Mouse (Mus musculus): Measurements from ENCODE around the gene Actl7a. TPM values are rescaled to one million over a fixed set of nuclear protein-coding genes. Genes with fewer than 3 reads are reported as not detected.

Actl7a gene
- total RNA-seq, 2 experiments from 2014 or later: not detected

DNA sequence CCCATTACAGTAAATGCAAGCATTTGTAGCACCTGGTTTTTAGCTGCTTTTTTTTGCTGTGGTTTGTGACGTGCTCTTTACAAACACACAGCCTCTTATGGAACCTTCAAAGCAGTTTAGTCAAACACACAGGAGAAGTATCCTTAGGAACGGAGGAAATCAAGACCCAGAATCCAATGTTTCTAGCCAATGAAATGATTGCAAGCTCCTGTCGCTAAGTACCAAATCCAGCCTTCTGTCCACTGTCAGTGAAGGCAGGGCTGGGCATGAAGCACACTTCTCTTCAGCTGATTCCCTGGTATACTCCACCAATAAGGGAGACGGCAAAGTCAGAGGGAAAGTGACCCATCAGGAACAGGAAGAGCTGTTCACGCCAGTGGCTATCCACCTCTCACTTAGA lies 12.8 kb downstream of the Actl7a start:
- intact Hi-C loops (cut with DNase I; ENCODE audit: low total_unique reads): no loop called here
- no peak for DNase-seq

GRCm38 (mm10) chr4:56756966-56757600 lies 13.9 kb downstream of the Actl7a start:
- intact Hi-C loops (cut with DNase I; ENCODE audit: low total_unique reads): no loop called here
- no peak for DNase-seq

DNA sequence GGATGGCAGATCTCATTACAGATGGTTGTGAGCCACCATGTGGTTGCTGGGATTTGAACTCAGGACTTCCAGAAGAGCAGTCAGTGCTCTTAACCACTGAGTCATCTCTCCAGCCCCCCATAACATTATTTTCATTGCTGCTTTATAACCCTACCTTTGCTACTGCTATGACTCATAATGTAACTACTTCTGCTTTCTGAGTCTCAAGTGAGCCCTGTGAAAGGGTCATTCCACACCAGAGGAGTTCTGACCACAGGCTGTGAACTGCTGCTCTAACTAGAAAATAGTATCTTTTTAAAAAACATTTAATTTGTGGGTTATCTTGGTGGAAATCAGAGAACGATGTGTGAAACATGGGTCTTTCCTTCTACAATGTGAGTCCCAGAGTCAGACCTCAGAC lies 14.5 kb downstream of the Actl7a start:
- DNase-seq: no peak
- intact Hi-C loops (cut with DNase I; ENCODE audit: low total_unique reads): no loop called here

- no peak for DNase-seq
- intact Hi-C loops (cut with DNase I; ENCODE audit: low total_unique reads): no loop called here
Observed at GRCm38 (mm10) chr4:56767861-56768284, 24.7 kb downstream of the Actl7a start.

DNA sequence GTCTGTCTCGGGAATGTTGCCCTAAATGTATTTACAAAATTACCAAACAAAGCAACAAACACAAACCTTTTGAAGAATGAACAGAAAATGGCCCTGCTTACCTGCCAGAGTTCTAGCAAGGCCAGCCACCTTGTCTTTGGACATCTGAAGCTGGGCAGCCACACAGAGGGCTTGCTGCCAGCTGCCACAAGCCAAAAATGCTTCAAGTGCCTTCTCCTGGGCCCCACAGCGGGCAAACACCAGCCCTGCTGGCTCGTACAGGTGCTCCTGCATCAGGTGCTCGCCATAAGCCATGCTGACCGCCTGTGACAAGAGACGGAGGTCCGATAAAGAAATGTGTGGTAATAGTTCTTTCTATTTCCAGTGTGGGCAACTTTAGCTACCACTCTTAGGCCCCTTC lies 25.7 kb downstream of the Actl7a start:
- DNase-seq: no peak
- intact Hi-C loops (cut with DNase I; ENCODE audit: low total_unique reads): no loop called here

DNA sequence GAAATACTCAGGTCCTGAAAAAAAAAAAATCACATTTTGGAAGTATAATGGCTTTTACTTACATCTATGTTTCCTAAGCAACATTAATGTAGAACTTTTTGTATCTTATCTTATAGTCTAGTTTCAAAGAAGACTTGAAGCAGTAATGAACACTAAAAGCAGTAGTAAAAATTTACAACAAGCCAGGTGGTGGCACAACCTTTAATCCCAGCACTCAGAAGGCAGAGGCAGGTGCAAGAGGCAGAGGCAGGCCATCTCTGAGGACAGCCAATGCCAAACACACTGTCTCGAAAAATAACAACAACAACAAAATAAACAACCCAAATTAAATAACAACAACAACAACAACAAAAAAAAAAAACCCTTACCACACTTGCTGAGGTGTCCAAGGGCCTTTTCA lies 27.9 kb downstream of the Actl7a start:
- no peak for DNase-seq
- intact Hi-C loops (cut with DNase I; ENCODE audit: low total_unique reads): no loop called here

GRCm38 (mm10) chr4:56791373-56791772 lies 48.2 kb downstream of the Actl7a start:
- intact Hi-C loops (cut with DNase I; ENCODE audit: low total_unique reads): no loop called here
- no peak for DNase-seq

Other genes with a start within 250 kb of the Actl7a start
- not detected for gene Gm26657, start 3.3 kb upstream of the Actl7a start, total RNA-seq (2021)
- not detected for gene Actl7b, start 2.0 kb upstream of the Actl7a start, total RNA-seq (2021)
- 10 to 100 TPM; 23.5 to 24.9 TPM for gene Elp1, start 58.9 kb downstream of the Actl7a start, total RNA-seq (2021)
- gene Fam206a, start 58.9 kb downstream of the Actl7a start, total RNA-seq (2021): 1 to 10 TPM; 2.3 to 2.4 TPM
- gene Ctnnal1, start 121.8 kb downstream of the Actl7a start, total RNA-seq (2021): 10 to 100 TPM; 10.5 to 12.5 TPM
- gene Tmem245, start 204.0 kb downstream of the Actl7a start, total RNA-seq (2021): 10 to 100 TPM; 16.9 to 17.5 TPM
- gene Frrs1l, start 247.0 kb downstream of the Actl7a start, total RNA-seq (2021): under 1 TPM; 0.04 to 0.11 TPM

Measured in gastrocnemius, postnatal 14 days (tissue).